Mouse (Mus musculus) heart, postnatal 4 days (tissue): ENCODE measurements around the gene Sec24a. TPM values are rescaled to one million over a fixed set of nuclear protein-coding genes. Genes with fewer than 3 reads are reported as not detected.

Experiments used
- DNase-seq: peaks from one replicate; pipeline ENCODE4 v3.0.0; 2021
- total RNA-seq, 2 experiments: library from RNA; stranded (reverse); gene quantifications; 2 replicates each; pipeline ENCODE4 v1.2.3; 2021

Gene Sec24a
- total RNA-seq, 2 experiments from 2014 or later = 23.0 to 23.7 TPM

DNA sequence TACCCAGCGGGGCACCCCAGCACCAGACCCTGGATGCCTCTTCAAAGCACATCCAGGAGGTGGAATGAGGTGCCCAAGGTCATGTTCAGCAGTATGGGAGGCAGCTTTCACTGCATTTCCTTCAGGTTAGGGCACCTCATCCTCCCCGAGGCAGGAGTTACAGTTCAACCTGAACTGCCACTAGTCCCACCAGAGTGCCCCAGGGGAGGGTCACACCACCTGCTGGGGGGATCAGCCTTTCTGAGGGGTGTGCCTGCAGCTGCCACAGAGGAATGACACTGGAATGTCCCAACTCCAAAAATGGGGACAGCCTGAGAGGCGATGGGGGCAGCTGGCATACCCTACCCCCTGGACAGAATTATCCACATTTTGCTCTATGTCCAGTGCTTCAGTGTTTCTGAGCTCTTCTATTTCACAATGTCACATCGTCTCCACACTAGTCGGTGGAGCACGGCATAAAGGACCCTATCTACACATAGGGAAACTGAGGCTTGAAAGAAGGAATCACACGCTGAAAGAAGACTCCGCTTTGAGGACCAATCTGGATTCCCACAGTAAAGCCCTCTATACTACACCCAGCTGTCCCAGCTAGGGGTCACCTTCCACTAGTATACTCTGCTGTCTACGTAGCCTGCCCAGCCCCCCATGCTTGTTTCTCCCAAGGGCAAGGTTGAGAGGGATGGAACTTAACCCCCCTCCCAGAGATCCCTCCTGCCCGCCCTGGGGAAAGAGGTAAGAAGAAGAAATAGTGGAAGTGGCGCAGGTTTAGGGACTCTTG is 114.1 kb downstream of the Sec24a start:
- DNase-seq = peak; percentile 47

DNA sequence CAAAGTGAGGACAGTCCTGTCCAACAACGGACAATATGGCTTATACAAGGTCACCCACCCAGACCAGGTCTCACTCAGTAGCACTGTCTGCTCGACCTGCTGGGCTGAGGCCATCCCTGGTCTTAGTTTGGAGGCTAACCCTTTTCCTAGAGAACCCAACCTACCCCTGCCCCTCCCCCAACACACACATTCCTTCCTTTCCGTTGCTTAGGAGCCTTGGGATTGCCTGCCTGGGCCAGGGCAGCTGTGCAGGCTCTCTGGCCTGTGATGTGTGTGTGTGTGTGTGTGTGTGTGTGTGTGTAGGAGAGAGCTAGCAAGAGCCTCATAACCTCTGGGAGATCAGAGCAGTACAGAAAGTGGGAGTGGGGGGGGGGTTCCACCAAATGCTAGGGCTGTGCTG is 114.9 kb downstream of the Sec24a start:
- DNase-seq = peak; percentile 58

DNA sequence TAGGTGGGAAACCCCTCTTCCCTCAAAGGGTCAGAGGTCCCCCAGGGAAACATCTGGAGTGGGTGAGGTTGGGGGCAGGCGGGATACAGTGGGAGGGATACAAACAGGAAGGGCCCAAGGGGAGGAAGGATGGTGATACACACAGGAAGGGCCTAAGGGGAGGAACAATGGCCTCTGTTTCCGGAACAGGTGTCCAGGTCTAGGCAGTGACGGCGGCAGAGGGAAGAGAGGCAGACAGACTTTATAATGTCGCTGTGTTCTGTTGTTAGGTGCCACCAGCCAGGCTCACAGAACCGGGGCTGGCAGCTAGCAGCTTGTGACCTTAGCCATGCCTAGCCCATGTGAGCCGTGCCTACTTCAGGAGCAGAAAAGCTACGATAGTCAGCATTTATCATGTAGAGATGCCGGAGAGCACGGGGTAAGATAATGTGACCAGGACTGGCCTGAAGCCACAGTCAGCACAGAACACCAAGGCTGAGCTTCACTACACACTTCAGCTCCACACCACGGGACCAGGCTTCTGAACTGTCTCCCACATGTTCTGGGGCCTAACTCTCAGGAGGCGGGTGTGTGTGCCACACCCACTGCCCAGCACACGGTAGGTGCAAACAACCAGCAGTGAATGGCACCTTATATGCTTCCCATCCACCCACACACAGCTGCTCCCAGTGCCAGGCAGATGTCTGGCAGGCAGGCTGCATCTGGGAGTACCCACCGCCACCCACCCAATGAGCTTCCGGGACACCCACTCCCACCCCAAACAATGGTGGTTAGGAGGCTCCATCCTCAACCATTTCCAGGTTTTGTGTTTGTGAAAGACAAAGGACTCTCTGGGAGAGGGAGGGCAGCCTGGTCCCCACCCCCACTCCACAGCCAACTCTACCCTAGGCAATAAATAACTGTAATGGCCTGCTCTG is 116.4 kb downstream of the Sec24a start:
- DNase-seq = peak; percentile 52

DNA sequence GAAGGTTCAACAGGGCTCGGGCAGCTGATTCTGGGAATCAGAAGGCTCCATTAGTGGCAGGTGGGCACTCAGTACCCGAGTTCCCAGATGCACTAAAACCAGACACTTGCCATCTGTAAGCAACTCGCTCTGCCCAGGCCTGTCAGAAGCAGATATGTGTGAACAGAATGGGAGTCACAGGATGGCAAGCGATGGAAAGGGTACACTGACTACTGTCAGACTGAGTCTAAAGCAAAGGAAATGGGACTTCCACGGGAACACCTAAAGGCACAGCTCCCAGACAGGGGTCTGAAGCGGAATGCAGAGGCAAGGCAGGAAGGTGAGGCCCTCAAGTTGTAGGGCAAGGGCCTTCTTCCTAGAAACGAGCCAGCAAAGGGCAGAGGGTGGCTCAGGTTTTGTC is 117.2 kb downstream of the Sec24a start:
- DNase-seq = no peak

DNA sequence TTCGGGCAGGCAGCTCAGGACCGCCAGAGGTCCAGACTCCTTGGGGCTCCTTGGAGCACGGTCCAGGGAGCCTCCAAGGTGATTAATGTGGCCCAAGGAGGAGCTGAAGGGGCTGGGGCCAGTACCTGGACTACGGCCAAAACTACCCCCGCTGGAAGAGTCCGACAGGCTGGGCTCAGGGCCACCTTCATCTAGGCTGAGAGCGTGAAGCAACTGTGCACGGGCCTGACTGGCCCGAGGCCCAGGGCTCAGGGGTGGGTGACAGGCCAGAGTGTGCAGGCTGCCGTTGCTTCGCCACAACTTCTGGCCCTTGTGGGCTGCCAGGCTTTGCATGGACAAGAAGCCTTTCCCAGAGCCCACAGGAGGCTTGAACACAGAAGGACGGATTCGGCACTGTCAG is 118.1 kb downstream of the Sec24a start:
- DNase-seq = peak; percentile 39

DNA sequence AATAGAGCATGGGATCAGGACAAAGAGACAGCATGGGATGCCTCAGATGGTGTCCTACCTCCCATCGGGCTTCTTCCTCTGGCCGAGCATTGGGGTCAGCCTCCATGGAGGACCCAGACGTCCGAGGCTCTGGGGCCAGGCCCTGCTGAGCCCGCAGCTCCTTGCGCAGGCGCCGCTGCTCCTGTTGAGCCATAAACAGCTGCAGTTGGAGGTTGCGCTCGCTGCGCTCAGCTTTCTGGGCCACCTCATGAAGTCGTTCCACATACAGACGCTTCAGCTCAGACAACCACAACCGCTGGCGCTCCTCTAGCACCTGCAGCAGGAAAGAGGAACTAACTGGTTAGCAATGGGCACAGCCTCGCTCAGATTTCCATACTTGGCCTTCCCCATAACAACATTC is 119.2 kb downstream of the Sec24a start:
- DNase-seq = no peak

DNA sequence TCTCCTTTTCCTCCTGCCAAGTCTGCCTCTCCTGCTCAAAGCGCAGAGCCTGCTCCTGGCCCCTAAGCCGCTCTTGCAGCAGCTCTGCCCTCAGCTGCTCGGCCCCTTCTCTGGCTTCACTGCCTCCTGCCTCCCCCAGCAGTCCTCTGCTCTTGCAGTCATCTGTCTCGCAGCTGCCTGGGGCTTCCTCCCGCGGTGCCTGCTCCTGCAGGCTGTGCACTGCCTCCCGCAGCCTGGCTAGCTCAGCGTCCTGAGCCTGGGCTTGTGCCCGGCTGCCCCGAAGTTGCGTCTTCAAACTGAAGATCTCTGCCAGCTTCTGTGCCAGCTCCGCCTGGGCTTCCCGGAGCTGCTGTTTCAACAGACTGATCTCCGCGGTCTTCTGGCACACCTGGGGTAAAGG is 119.7 kb downstream of the Sec24a start:
- no peak for DNase-seq

DNA sequence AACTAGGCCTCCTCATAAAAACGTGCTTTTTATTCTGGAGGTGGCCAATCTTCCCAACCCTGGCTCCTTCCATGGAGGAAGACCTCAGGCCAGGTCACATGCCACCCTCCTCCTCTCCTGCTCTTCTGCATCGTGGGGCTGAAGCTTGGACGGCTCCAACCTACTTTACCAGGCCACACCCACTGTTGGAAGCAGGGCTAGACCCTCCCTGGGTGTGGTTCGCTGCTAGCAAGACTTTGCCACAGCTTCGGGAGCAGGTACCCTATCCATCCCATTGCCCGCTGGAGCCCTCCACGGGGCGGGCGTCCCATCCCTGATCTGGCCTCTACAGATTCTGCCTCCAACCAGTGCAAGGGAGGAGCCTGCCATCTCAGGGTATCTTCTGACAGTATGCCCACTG is 120.2 kb downstream of the Sec24a start:
- no peak for DNase-seq

Other genes with a start within 250 kb of the Sec24a start
- 10 to 100 TPM; 11.7 to 12.3 TPM for gene Phykpl, start 178.9 kb downstream of the Sec24a start, total RNA-seq
- 100 to 1,000 TPM; 366 to 372 TPM for gene Hnrnpab, start 156.8 kb downstream of the Sec24a start, total RNA-seq
- gene Nhp2, start 143.9 kb downstream of the Sec24a start, total RNA-seq = 10 to 100 TPM; 41.4 to 42.4 TPM
- gene Rmnd5b, start 127.7 kb downstream of the Sec24a start, total RNA-seq = 10 to 100 TPM; 24.3 to 27.4 TPM
- 10 to 100 TPM; 41.3 to 44.4 TPM for gene N4bp3, start 112.8 kb downstream of the Sec24a start, total RNA-seq
- gene D930048N14Rik, start 112.7 kb downstream of the Sec24a start, total RNA-seq = 1 to 10 TPM; 1.3 to 2.0 TPM
- 10 to 100 TPM; 23.0 to 23.6 TPM for gene 0610009B22Rik, start 74.8 kb downstream of the Sec24a start, total RNA-seq
- gene Sar1b, start 53 bp upstream of the Sec24a start, total RNA-seq = 10 to 100 TPM; 93.6 to 95.8 TPM
- 1 to 10 TPM; 2.7 to 3.0 TPM for gene Jade2, start 94.0 kb upstream of the Sec24a start, total RNA-seq
- gene Cdkn2aipnl, start 204.0 kb upstream of the Sec24a start, total RNA-seq = 10 to 100 TPM; 25.4 to 30.7 TPM
- gene Ube2b, start 237.1 kb upstream of the Sec24a start, total RNA-seq = 100 to 1,000 TPM; 137 to 153 TPM
- gene Cdkl3, start 240.6 kb upstream of the Sec24a start, total RNA-seq = 10 to 100 TPM in 1 of 2 experiments, 1 to 10 TPM in 1; 9.1 to 11.7 TPM